Mouse (Mus musculus) cerebellum, adult 2 months (tissue): ENCODE results near the gene Lgals2.

Experiments used
- CTCF ChIP-seq: fragments of 200-500 bp; IDR thresholded peaks from 2 replicates; pipeline ENCODE4 v1.5.1; 2011; ENCODE audit warnings: low read depth, mild to moderate bottlenecking, control low read depth, low read length, moderate library complexity, borderline replicate concordance; ENCODE audit not compliant: insufficient read depth
- POLR2A ChIP-seq: fragments of 200-500 bp; IDR thresholded peaks from 2 replicates; pipeline ENCODE4 v1.6.1; 2011; ENCODE audit warnings: low read length, control low read depth, borderline replicate concordance; ENCODE audit not compliant: insufficient read depth

- no peak for TF ChIP-seq POLR2A
- no peak for TF ChIP-seq CTCF
Observed at GRCm38 (mm10) chr15:78815314-78816073, 39.8 kb downstream of the Lgals2 start.
